Mouse (Mus musculus) kidney, embryonic 14.5 days (tissue): ENCODE measurements around the gene Xrcc1. TPM values are rescaled to one million over a fixed set of nuclear protein-coding genes. Genes with fewer than 3 reads are reported as not detected.
A peak's percentile ranks its signal among the peaks of the same experiment; 100 is the strongest.

ENCODE experiments used
- ATAC-seq: fragments of 200-750 bp; cut with Nextera tagmentation; 2 replicates; pipeline ENCODE4 v1.8.0; 2017; ENCODE audit warnings: moderate number of reproducible peaks, mild to moderate bottlenecking, moderate TSS enrichment, moderate library complexity; ENCODE audit not compliant: low FRiP score, low TSS enrichment
- H3K27ac ChIP-seq: fragments of 300-500 bp; sonication (generic); 2 replicates; pipeline ENCODE4 v1.5.1; 2014; ENCODE audit warnings: low read depth, mild to moderate bottlenecking, low read length, moderate library complexity, mixed read lengths
- H3K27me3 ChIP-seq: fragments of 300-500 bp; sonication (generic); 2 replicates; pipeline ENCODE4 v1.6.1; 2014; ENCODE audit warnings: mild to moderate bottlenecking, low read length; ENCODE audit not compliant: control insufficient read depth, insufficient read depth
- H3K36me3 ChIP-seq: fragments of 300-500 bp; sonication (generic); 2 replicates; pipeline ENCODE4 v1.6.1; 2014; ENCODE audit warnings: low read length, mixed read lengths; ENCODE audit not compliant: control insufficient read depth, insufficient read depth
- H3K4me1 ChIP-seq: fragments of 300-500 bp; sonication (generic); 2 replicates; pipeline ENCODE4 v1.6.1; 2014; ENCODE audit warnings: low read length, mixed read lengths; ENCODE audit not compliant: control insufficient read depth, insufficient read depth
- H3K4me2 ChIP-seq: fragments of 300-500 bp; sonication (generic); replicated peaks from 2 replicates; pipeline ENCODE4 v1.6.1; 2014; ENCODE audit warnings: low read depth, mild to moderate bottlenecking, low read length
- H3K4me3 ChIP-seq: fragments of 300-500 bp; sonication (generic); 2 replicates; pipeline ENCODE4 v1.5.1; 2014; ENCODE audit warnings: mild to moderate bottlenecking, low read length
- H3K9ac ChIP-seq: fragments of 300-500 bp; sonication (generic); 2 replicates; pipeline ENCODE4 v1.6.1; 2014; ENCODE audit warnings: low read depth, mild to moderate bottlenecking, low read length, moderate library complexity
- H3K9me3 ChIP-seq: fragments of 300-500 bp; sonication (generic); 2 replicates; pipeline ENCODE4 v1.6.1; 2016; ENCODE audit warnings: low read length; ENCODE audit not compliant: control insufficient read depth
- WGBS: fragments of 180-500 bp; shearing (Covaris S2); extraction: QIAGEN DNeasy Blood & Tissue Kit; methylation state at CpG from one replicate; pipeline ENCODE4 v1.1.7; 2014; 5-methylcytosine and 5-hydroxymethylcytosine counted together
- polyA plus RNA-seq: library from polyadenylated mRNA; unstranded; fragments of >200 nt; fragmentation: Nextera tagmentation; extraction: Ambion mirVana; gene quantifications from 2 replicates; pipeline ENCODE4 v1.2.1, GENCODE M21; 2014

Xrcc1 gene
- polyA plus RNA-seq, 1 experiment from 2014 or later: 136 TPM

DNA sequence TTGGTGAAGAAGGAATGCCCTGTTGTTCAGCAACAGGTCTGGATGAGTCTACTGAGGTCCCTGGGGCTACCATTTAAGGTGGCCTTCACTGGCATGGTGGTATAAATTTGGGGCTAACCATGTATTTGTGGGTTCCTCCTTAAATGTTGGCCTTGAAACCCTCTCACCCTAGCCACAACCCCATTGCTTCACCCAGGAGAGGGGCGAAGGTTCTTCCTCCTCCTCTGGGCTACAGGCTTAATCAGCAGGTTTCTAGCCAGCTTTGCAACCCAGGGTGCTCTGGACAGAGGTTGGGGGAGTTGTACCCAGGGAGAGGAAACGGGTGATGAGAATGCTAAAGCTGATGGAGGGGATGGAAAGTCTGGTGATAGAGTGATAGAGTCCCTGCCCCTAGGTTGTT is 49.4 kb downstream of the Xrcc1 start:
- peaks cover 29% of the 10 kb centered on the region for H3K4me1 ChIP-seq
- no peaks in the 10 kb centered on the region for H3K27me3 ChIP-seq
- no peak for ATAC-seq
- H3K27ac ChIP-seq: no peak overlapping the region
- WGBS: 74% methylated on average over 2 of the region's 2 CpGs
- H3K9ac ChIP-seq: no peak overlapping the region
- 0 out of 2 replicates have a peak, but pooled peaks cover 3% of the 10 kb centered on the region for H3K36me3 ChIP-seq
- H3K9me3 ChIP-seq: no peaks in the 10 kb centered on the region
- 0 out of 2 replicates have a peak overlapping the region, but pooled peaks have one; percentile 60 for H3K4me3 ChIP-seq
- no peak overlapping the region for H3K4me2 ChIP-seq

DNA sequence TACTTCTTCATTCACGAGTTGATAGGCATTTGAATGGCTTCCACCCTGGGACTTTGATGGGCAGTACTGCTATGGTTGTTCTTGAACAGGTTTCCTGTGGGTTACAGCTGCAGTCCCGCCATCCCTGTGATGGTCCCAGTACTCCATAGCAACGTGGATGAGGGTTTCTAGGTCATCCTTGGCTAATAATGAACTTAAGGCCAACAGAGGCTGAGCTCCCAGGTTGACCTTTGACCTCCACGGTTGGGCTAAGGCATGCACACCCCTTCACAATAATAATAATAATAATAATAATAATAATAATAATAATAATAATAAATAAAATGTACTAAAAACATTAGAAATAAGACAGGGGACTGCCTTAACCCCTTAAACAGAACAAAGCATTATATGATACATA is 52.0 kb downstream of the Xrcc1 start:
- H3K4me2 ChIP-seq: no peak overlapping the region
- no peaks in the 10 kb centered on the region for H3K9me3 ChIP-seq
- H3K4me1 ChIP-seq: peaks cover 16% of the 10 kb centered on the region; the same call in 1 of the 2 replicates
- H3K27me3 ChIP-seq: no peaks in the 10 kb centered on the region
- no peak overlapping the region for H3K4me3 ChIP-seq
- H3K27ac ChIP-seq: no peak overlapping the region
- no peak overlapping the region for H3K9ac ChIP-seq
- ATAC-seq: no peak
- H3K36me3 ChIP-seq: 0 out of 2 replicates have a peak, but pooled peaks cover 3% of the 10 kb centered on the region
- WGBS: 76% methylated on average over 4 of the region's 4 CpGs

- ATAC-seq: no peak
Measured at GRCm38 (mm10) chr7:24599211-24600067, 53.4 kb downstream of the Xrcc1 start.

DNA sequence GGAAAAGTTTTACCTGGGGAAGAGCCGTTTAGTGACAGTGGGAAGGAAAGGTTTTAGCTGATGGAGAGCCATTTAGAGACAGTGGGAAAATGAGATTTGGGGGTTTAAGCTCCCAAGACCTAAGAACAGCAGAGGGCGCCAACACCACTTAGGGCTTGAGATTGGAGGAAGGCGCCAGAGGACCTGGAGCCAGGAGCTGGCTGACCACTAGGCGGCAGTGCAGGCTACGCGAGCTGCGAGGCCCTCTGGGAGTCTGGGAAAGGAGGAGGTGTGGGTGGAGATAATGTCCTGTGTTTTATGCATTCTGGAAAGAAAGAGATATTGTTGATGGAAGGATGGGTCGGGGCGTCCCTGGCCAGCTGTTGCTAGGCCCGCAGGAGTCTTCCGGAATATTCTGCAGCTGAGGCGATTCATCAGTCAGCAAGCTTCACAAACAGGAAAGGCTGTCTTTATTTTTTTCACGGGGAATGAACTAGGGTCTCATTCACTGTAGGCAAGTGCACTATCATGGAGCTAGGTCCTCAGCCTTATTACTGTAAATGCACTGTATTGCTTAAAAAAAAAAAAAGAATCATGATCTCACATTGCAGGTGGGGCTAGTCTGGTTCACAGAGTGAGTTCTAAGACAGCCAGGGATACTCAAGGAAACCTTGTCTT is 55.0 kb downstream of the Xrcc1 start:
- H3K9me3 ChIP-seq: no peaks in the 10 kb centered on the region
- no peak overlapping the region for H3K4me3 ChIP-seq
- H3K4me1 ChIP-seq: no peaks in the 10 kb centered on the region
- H3K36me3 ChIP-seq: no peaks in the 10 kb centered on the region
- H3K9ac ChIP-seq: no peak overlapping the region
- WGBS: 5% methylated on average over 13 of the region's 13 CpGs
- no peaks in the 10 kb centered on the region for H3K27me3 ChIP-seq
- H3K27ac ChIP-seq: no peak overlapping the region
- H3K4me2 ChIP-seq: no peak overlapping the region
- peak; percentile 85 for ATAC-seq

More at GRCm38 (mm10) chr7:24599211-24600067, 53.4 kb downstream of the Xrcc1 start:
- Histone ChIP-seq H3K36me3 (0 out of 2 replicates have a peak, but pooled peaks cover 3% of the 10 kb centered on the region), H3K4me2 (no peak overlapping the region), H3K4me1 (0 out of 2 replicates have a peak, but pooled peaks cover 8% of the 10 kb centered on the region), H3K4me3 (no peak overlapping the region), H3K9me3 (no peaks in the 10 kb centered on the region), H3K27ac (no peak overlapping the region), H3K9ac (no peak overlapping the region), H3K27me3 (no peaks in the 10 kb centered on the region)
- WGBS: 76% methylated on average over 15 of the region's 15 CpGs

GRCm38 (mm10) chr7:24605561-24605960 is 59.5 kb downstream of the Xrcc1 start:
- Histone ChIP-seq H3K9me3 (no peaks in the 10 kb centered on the region), H3K27me3 (peaks cover 12% of the 10 kb centered on the region), H3K4me1 (0 out of 2 replicates have a peak, but pooled peaks cover 5% of the 10 kb centered on the region), H3K4me2 (no peak overlapping the region), H3K9ac (no peak overlapping the region), H3K4me3 (no peak overlapping the region), H3K36me3 (no peaks in the 10 kb centered on the region), H3K27ac (no peak overlapping the region)
- ATAC-seq: no peak
- WGBS: 89% methylated on average over 7 of the region's 7 CpGs

- H3K4me1 ChIP-seq: 0 out of 2 replicates have a peak, but pooled peaks cover 8% of the 10 kb centered on the region
- no peak for ATAC-seq
Measured at GRCm38 (mm10) chr7:24606046-24606445, 60.0 kb downstream of the Xrcc1 start.

DNA sequence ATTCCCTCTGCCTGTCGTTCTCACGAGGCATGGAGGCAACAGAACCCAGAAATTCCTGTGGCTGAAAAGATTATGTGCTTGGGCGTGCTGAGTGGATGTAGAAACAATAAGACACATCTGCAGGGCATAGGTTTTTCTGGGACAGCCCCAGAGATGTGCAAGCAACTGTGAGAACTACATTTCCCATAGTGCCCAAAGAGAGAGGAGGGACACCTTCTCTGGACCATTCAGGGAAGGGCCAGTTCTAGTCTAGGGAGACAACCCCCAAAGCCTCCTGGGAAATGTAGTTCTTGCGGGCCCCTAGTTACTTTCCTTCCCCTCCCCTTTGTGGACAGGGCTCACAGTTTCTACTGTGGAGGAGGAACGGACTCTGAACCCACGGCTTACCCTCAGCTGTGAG is 61.9 kb downstream of the Xrcc1 start:
- Histone ChIP-seq H3K27ac (no peak overlapping the region), H3K9ac (no peak overlapping the region), H3K27me3 (peaks cover 33% of the 10 kb centered on the region), H3K36me3 (no peaks in the 10 kb centered on the region), H3K4me2 (no peak overlapping the region), H3K9me3 (no peaks in the 10 kb centered on the region), H3K4me1 (peaks cover 14% of the 10 kb centered on the region; the same call in 1 of the 2 replicates), H3K4me3 (no peak overlapping the region)
- 54% methylated on average over 6 of the region's 6 CpGs for WGBS
- peak; percentile 43; the same call in 1 of the 2 replicates for ATAC-seq

More at GRCm38 (mm10) chr7:24606046-24606445, 60.0 kb downstream of the Xrcc1 start:
- WGBS: 83% methylated on average over 7 of the region's 7 CpGs
- Histone ChIP-seq H3K9ac (no peak overlapping the region), H3K4me2 (no peak overlapping the region), H3K27me3 (peaks cover 15% of the 10 kb centered on the region), H3K9me3 (no peaks in the 10 kb centered on the region), H3K27ac (no peak overlapping the region), H3K36me3 (no peaks in the 10 kb centered on the region), H3K4me3 (no peak overlapping the region)

GRCm38 (mm10) chr7:24608561-24608960 is 62.5 kb downstream of the Xrcc1 start:
- H3K4me2 ChIP-seq: no peak overlapping the region
- H3K27me3 ChIP-seq: peaks cover 39% of the 10 kb centered on the region
- H3K36me3 ChIP-seq: no peaks in the 10 kb centered on the region
- no peak overlapping the region for H3K27ac ChIP-seq
- WGBS: 82% methylated on average over 8 of the region's 8 CpGs
- no peaks in the 10 kb centered on the region for H3K9me3 ChIP-seq
- no peak overlapping the region for H3K9ac ChIP-seq
- no peak for ATAC-seq
- no peak overlapping the region for H3K4me3 ChIP-seq
- peaks cover 14% of the 10 kb centered on the region; the same call in 1 of the 2 replicates for H3K4me1 ChIP-seq
